ENCODE assay signal across 20 mouse cellular contexts in the genomic region with DNA sequence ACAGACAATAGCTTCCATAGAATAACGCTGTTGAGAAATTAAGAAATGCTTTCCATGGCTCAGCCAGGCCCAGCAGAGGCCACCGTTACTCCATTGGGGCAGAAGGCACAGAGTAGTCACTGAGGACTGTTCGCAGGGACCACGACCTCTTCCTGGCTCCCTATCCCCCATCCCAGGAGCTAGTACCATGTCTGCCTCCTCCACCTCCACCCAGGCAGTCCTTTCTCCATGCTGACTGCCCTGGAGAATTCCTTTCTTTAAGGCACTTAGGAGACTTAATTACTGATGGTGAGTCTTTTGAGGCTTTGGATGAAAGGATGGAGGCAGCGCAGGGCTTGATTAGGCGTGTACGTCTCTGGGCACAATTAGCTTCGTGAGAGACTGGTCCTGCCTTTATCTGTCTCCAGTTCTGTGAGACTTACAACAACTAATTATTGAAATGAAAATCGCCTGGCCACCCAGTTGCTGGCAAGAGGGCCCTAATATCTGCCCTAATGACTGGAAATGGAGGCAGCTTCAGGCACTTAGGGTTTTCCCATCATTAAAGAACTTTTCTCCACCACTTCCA.
DNase-seq lines count a peak whose midpoint lies in the region; ATAC-seq and TF ChIP-seq lines count a peak whose summit lies in the region.
"Had no signal": no experiment of that assay in that cellular context is flagged by ENCODE, and none has a peak within 500 bp of the region (broad histone marks: within the 10 kb centered on the region; RNA-seq: fewer than 3 reads in every experiment).

No protein-coding gene starts in this region.

- H3K36me3 ChIP-seq in hindbrain, embryonic 10.5 days, result no peaks in the 10 kb centered on the region
- no peaks in the 10 kb centered on the region for H3K36me3 ChIP-seq in hindbrain, embryonic 14.5 days (replicated peaks; ENCODE audit: control insufficient read depth, insufficient read depth)
- no peaks in the 10 kb centered on the region for H3K36me3 ChIP-seq in midbrain, embryonic 14.5 days (ENCODE audit: control insufficient read depth, insufficient read depth, low read length)
- no peaks in the 10 kb centered on the region for H3K36me3 ChIP-seq in midbrain, postnatal 0 days (ENCODE audit: insufficient read depth, low read length)
- H3K36me3 ChIP-seq in intestine, embryonic 16.5 days (ENCODE audit: control insufficient read depth, insufficient read depth, low read length), result no peaks in the 10 kb centered on the region
- H3K36me3 ChIP-seq in stomach, postnatal 0 days (ENCODE audit: control insufficient read depth, insufficient read depth, low read length), result no peaks in the 10 kb centered on the region
- H3K36me3 ChIP-seq: embryonic facial prominence, embryonic 12.5 days; neural tube, embryonic 12.5 days had no signal

- DNase-seq in hindbrain, embryonic 10.5 days (ENCODE audit: low spot score), result no peak
- no peak for DNase-seq in hindbrain, embryonic 14.5 days (ENCODE audit: low spot score)
- DNase-seq in midbrain, embryonic 14.5 days, result peak; percentile 26
- no peak for DNase-seq in midbrain, postnatal 0 days (ENCODE audit: low spot score)
- DNase-seq in stomach, postnatal 0 days (ENCODE audit: low spot score), result no peak
- no peak for DNase-seq in yolk sac, embryonic 10.5 days (ENCODE audit: low spot score)
- DNase-seq in neural tube, embryonic 10.5 days (ENCODE audit: extremely low spot score, low spot score), result no peak
- DNase-seq: adrenal gland, postnatal 36 days; cerebellum, adult 2 months; gastrocnemius, postnatal 14 days; heart, adult 2 months; left cerebral cortex, postnatal 4 days; liver, postnatal 0 days; thymus, adult 2 months had no signal

- 0 out of 2 replicates have a peak, but pooled peaks cover 5% of the 10 kb centered on the region for H3K27me3 ChIP-seq in hindbrain, embryonic 10.5 days (ENCODE audit: insufficient read depth, poor library complexity, severe bottlenecking)
- H3K27me3 ChIP-seq in hindbrain, embryonic 14.5 days (ENCODE audit: control insufficient read depth, insufficient read depth, low read length), result no peaks in the 10 kb centered on the region
- H3K27me3 ChIP-seq in midbrain, embryonic 14.5 days (ENCODE audit: control insufficient read depth, insufficient read depth, low read length), result no peaks in the 10 kb centered on the region
- no peaks in the 10 kb centered on the region for H3K27me3 ChIP-seq in midbrain, postnatal 0 days (ENCODE audit: insufficient read depth, low read length)
- H3K27me3 ChIP-seq in intestine, embryonic 16.5 days (replicated peaks; ENCODE audit: control insufficient read depth, insufficient read depth, low read length), result no peaks in the 10 kb centered on the region
- H3K27me3 ChIP-seq in stomach, postnatal 0 days (ENCODE audit: control insufficient read depth, insufficient read depth, low read length), result no peaks in the 10 kb centered on the region
- H3K27me3 ChIP-seq: CH12.LX; embryonic facial prominence, embryonic 12.5 days; neural tube, embryonic 12.5 days had no signal

- peaks cover 31% of the 10 kb centered on the region for H3K4me1 ChIP-seq in hindbrain, embryonic 10.5 days (replicated peaks)
- no peaks in the 10 kb centered on the region for H3K4me1 ChIP-seq in hindbrain, embryonic 14.5 days (replicated peaks; ENCODE audit: control insufficient read depth, insufficient read depth, low read length)
- 0 out of 2 replicates have a peak, but pooled peaks cover 4% of the 10 kb centered on the region for H3K4me1 ChIP-seq in midbrain, embryonic 14.5 days (ENCODE audit: control insufficient read depth, insufficient read depth, low read length)
- H3K4me1 ChIP-seq in midbrain, postnatal 0 days (ENCODE audit: insufficient read depth, low read length), result no peaks in the 10 kb centered on the region
- H3K4me1 ChIP-seq in intestine, embryonic 16.5 days (ENCODE audit: control insufficient read depth, insufficient read depth, low read length), result peaks cover 13% of the 10 kb centered on the region; the same call in 1 of the 2 replicates
- no peaks in the 10 kb centered on the region for H3K4me1 ChIP-seq in stomach, postnatal 0 days (replicated peaks; ENCODE audit: control insufficient read depth, insufficient read depth)

- H3K4me3 ChIP-seq in hindbrain, embryonic 10.5 days, result no peak overlapping the region
- no peak overlapping the region for H3K4me3 ChIP-seq in hindbrain, embryonic 14.5 days (replicated peaks; ENCODE audit: low read length)
- H3K4me3 ChIP-seq in midbrain, embryonic 14.5 days (replicated peaks; ENCODE audit: low read depth, low read length), result no peak overlapping the region
- no peak overlapping the region for H3K4me3 ChIP-seq in midbrain, postnatal 0 days (ENCODE audit: low read depth, low read length)
- no peak overlapping the region for H3K4me3 ChIP-seq in intestine, embryonic 16.5 days (ENCODE audit: low read length)
- H3K4me3 ChIP-seq in stomach, postnatal 0 days (ENCODE audit: low read depth, low read length), result no peak overlapping the region
- H3K4me3 ChIP-seq: embryonic facial prominence, embryonic 12.5 days; erythroblast, embryonic 14.5 days; heart, adult 2 months; megakaryocyte, embryonic 14.5 days; neural tube, embryonic 12.5 days had no signal

- H3K9me3 ChIP-seq in hindbrain, embryonic 10.5 days, result no peaks in the 10 kb centered on the region
- no peaks in the 10 kb centered on the region for H3K9me3 ChIP-seq in hindbrain, embryonic 14.5 days (ENCODE audit: control insufficient read depth, low read length)
- no peaks in the 10 kb centered on the region for H3K9me3 ChIP-seq in midbrain, embryonic 14.5 days (ENCODE audit: control insufficient read depth, low read length)
- H3K9me3 ChIP-seq in midbrain, postnatal 0 days (ENCODE audit: low read length), result no peaks in the 10 kb centered on the region
- H3K9me3 ChIP-seq in intestine, embryonic 16.5 days (ENCODE audit: control insufficient read depth, low read length), result no peaks in the 10 kb centered on the region
- H3K9me3 ChIP-seq in stomach, postnatal 0 days (ENCODE audit: control insufficient read depth, low read length), result no peaks in the 10 kb centered on the region
- H3K9me3 ChIP-seq: embryonic facial prominence, embryonic 12.5 days; megakaryocyte, embryonic 14.5 days; neural tube, embryonic 12.5 days had no signal

- no peak overlapping the region for H3K4me2 ChIP-seq in hindbrain, embryonic 14.5 days (replicated peaks)
- H3K4me2 ChIP-seq in midbrain, embryonic 14.5 days (ENCODE audit: low read length), result no peak overlapping the region
- no peak overlapping the region for H3K4me2 ChIP-seq in midbrain, postnatal 0 days (ENCODE audit: low read depth, low read length, poor library complexity, severe bottlenecking)
- no peak overlapping the region for H3K4me2 ChIP-seq in intestine, embryonic 16.5 days (ENCODE audit: low read depth, low read length)
- no peak overlapping the region for H3K4me2 ChIP-seq in stomach, postnatal 0 days (replicated peaks; ENCODE audit: low read depth)
- H3K4me2 ChIP-seq: embryonic facial prominence, embryonic 12.5 days; neural tube, embryonic 12.5 days had no signal

- 71% methylated on average over 9 of the region's 9 CpGs for WGBS in hindbrain, embryonic 10.5 days
- WGBS in hindbrain, embryonic 14.5 days, result 58% methylated on average over 9 of the region's 9 CpGs
- 58% methylated on average over 9 of the region's 9 CpGs for WGBS in midbrain, embryonic 14.5 days
- 54% methylated on average over 9 of the region's 9 CpGs for WGBS in midbrain, postnatal 0 days
- 77% methylated on average over 9 of the region's 9 CpGs for WGBS in intestine, embryonic 16.5 days
- 75% methylated on average over 9 of the region's 9 CpGs for WGBS in stomach, postnatal 0 days

- no peak overlapping the region for H3K9ac ChIP-seq in hindbrain, embryonic 14.5 days
- no peak overlapping the region for H3K9ac ChIP-seq in midbrain, embryonic 14.5 days (replicated peaks; ENCODE audit: low read length)
- H3K9ac ChIP-seq in midbrain, postnatal 0 days (replicated peaks; ENCODE audit: low read length, poor library complexity, severe bottlenecking), result no peak overlapping the region
- H3K9ac ChIP-seq in intestine, embryonic 16.5 days (ENCODE audit: low read depth, low read length), result no peak overlapping the region
- H3K9ac ChIP-seq in stomach, postnatal 0 days (ENCODE audit: low read length), result no peak overlapping the region
- H3K9ac ChIP-seq: embryonic facial prominence, embryonic 12.5 days; liver, postnatal 0 days; neural tube, embryonic 12.5 days had no signal

- ATAC-seq in hindbrain, embryonic 14.5 days (ENCODE audit: low FRiP score), result no peak
- ATAC-seq in midbrain, embryonic 14.5 days (ENCODE audit: low FRiP score, low TSS enrichment), result no peak
- no peak for ATAC-seq in midbrain, postnatal 0 days (ENCODE audit: low FRiP score)
- no peak for ATAC-seq in intestine, embryonic 16.5 days
- no peak for ATAC-seq in stomach, postnatal 0 days (ENCODE audit: low FRiP score, low TSS enrichment)
- ATAC-seq: liver, postnatal 0 days had no signal

- 0 out of 2 replicates have a peak overlapping the region, but pooled peaks have one; percentile 31 for H3K27ac ChIP-seq in hindbrain, embryonic 10.5 days
- H3K27ac ChIP-seq in hindbrain, embryonic 14.5 days, result no peak overlapping the region
- H3K27ac ChIP-seq in midbrain, embryonic 14.5 days (replicated peaks; ENCODE audit: low read depth, low read length), result no peak overlapping the region
- no peak overlapping the region for H3K27ac ChIP-seq in midbrain, postnatal 0 days (ENCODE audit: low read depth, low read length)
- 0 out of 2 replicates have a peak overlapping the region, but pooled peaks have one; percentile 31 for H3K27ac ChIP-seq in intestine, embryonic 16.5 days (ENCODE audit: low read length)
- 0 out of 2 replicates have a peak overlapping the region, but pooled peaks have one; percentile 18 for H3K27ac ChIP-seq in stomach, postnatal 0 days (replicated peaks)
- H3K27ac ChIP-seq: embryonic facial prominence, embryonic 12.5 days; heart, adult 2 months; neural tube, embryonic 12.5 days had no signal

- no peak for TF ChIP-seq CTCF in midbrain, postnatal 0 days (IDR thresholded peaks at IDR 0.05)
- peak; percentile 38 for TF ChIP-seq CTCF in stomach, postnatal 0 days (IDR thresholded peaks at IDR 0.05; ENCODE audit: low read depth)

- no peak for TF ChIP-seq EP300 in stomach, postnatal 0 days (optimal IDR thresholded peaks at IDR 0.05)

Comparison
In these comparisons a context has a peak if more than half of its experiments do, and no peak if none do; other contexts are left out.
1. H3K27ac ChIP-seq: peak in hindbrain, embryonic 10.5 days (single experiment), intestine, embryonic 16.5 days (single experiment) and stomach, postnatal 0 days (single experiment); none in hindbrain, embryonic 14.5 days (single experiment), midbrain, embryonic 14.5 days (single experiment) and midbrain, postnatal 0 days (single experiment).